Mouse (Mus musculus) kidney, postnatal 0 days (tissue): Measurements from ENCODE around the gene Mad1l1. TPM values are rescaled to one million over a fixed set of nuclear protein-coding genes. Genes with fewer than 3 reads are reported as not detected.

Experiments used
- ATAC-seq: fragments of 200-750 bp; cut with Nextera tagmentation; replicated peaks from 2 replicates; pipeline ENCODE4 v1.8.0; 2017; ENCODE audit warnings: low read depth, moderate number of reproducible peaks, moderate TSS enrichment, moderate library complexity; ENCODE audit not compliant: low FRiP score
- DNase-seq: peaks from one replicate; pipeline ENCODE4 v3.0.0-alpha.2; 2016; ENCODE audit warnings: low spot score
- H3K27ac ChIP-seq: fragments of 300-500 bp; sonication (generic); 2 replicates; pipeline ENCODE4 v1.5.1; 2014; ENCODE audit warnings: mild to moderate bottlenecking
- H3K27me3 ChIP-seq: fragments of 300-500 bp; sonication (generic); 2 replicates; pipeline ENCODE4 v1.6.1; 2014; ENCODE audit warnings: low read length, mixed read lengths; ENCODE audit not compliant: insufficient read depth
- H3K36me3 ChIP-seq: fragments of 300-500 bp; sonication (generic); 2 replicates; pipeline ENCODE4 v1.6.1; 2014; ENCODE audit warnings: low read length, mixed read lengths; ENCODE audit not compliant: insufficient read depth
- H3K4me1 ChIP-seq: fragments of 300-500 bp; sonication (generic); replicated peaks from 2 replicates; pipeline ENCODE4 v1.6.1; 2014; ENCODE audit warnings: antibody characterized with exemption, low read length, mixed read lengths; ENCODE audit not compliant: insufficient read depth
- H3K4me2 ChIP-seq: fragments of 300-500 bp; sonication (generic); 2 replicates; pipeline ENCODE4 v1.6.1; 2014; ENCODE audit warnings: mild to moderate bottlenecking, low read length, moderate library complexity, mixed read lengths
- H3K4me3 ChIP-seq: fragments of 300-500 bp; sonication (generic); replicated peaks from 2 replicates; pipeline ENCODE4 v1.5.1; 2014; ENCODE audit warnings: low read depth, low read length
- H3K9ac ChIP-seq: fragments of 300-500 bp; sonication (generic); 2 replicates; pipeline ENCODE4 v1.6.1; 2014; ENCODE audit warnings: low read depth, low read length
- H3K9me3 ChIP-seq: fragments of 300-500 bp; sonication (generic); replicated peaks from 2 replicates; pipeline ENCODE4 v1.6.1; 2016; ENCODE audit warnings: low read length, inconsistent platforms, mixed read lengths
- CTCF ChIP-seq: IDR thresholded peaks from 2 replicates; pipeline ENCODE4 v1.5.1; 2016; ENCODE audit warnings: antibody characterized with exemption, low read depth, mild to moderate bottlenecking, moderate library complexity
- WGBS: fragments of 180-500 bp; shearing (Covaris S2); extraction: QIAGEN DNeasy Blood & Tissue Kit; methylation state at CpG from one replicate; pipeline ENCODE4 v1.1.7; 2014; 5-methylcytosine and 5-hydroxymethylcytosine counted together
- polyA plus RNA-seq: library from polyadenylated mRNA; unstranded; fragments of >200 nt; fragmentation: Nextera tagmentation; extraction: Ambion mirVana; gene quantifications from 2 replicates; pipeline ENCODE4 v1.2.1, GENCODE M21; 2015

Mad1l1 gene
- polyA plus RNA-seq, 1 experiment from 2014 or later: 25.8 TPM

DNA sequence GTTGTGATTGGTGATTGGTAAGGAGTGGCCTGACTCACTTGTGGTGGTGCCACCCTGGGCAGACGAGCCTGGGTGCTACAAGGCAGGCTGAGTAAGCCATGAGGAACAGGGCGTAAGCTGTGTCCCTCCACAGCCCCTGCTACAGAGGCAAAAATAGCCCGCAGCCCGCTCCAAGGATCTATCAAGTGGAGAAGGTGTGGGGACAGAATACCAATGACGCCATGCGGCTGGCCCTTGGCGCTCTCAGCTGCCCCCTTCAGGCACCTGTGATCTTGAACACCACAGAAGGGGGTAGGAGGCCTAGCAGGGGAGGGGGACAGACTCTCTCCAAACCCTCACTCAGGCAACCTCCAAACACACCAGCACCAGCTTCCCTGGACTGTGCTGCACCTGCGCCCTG is 15.3 kb downstream of the Mad1l1 start:
- Histone ChIP-seq H3K4me3 (no peak overlapping the region), H3K4me1 (no peaks in the 10 kb centered on the region), H3K36me3 (peaks cover 61% of the 10 kb centered on the region), H3K9ac (no peak overlapping the region), H3K9me3 (no peaks in the 10 kb centered on the region), H3K27me3 (no peaks in the 10 kb centered on the region), H3K4me2 (no peak overlapping the region), H3K27ac (no peak overlapping the region)
- TF ChIP-seq CTCF: no peak
- 87% methylated on average over 8 of the region's 8 CpGs for WGBS
- ATAC-seq (no peak), DNase-seq (no peak)

DNA sequence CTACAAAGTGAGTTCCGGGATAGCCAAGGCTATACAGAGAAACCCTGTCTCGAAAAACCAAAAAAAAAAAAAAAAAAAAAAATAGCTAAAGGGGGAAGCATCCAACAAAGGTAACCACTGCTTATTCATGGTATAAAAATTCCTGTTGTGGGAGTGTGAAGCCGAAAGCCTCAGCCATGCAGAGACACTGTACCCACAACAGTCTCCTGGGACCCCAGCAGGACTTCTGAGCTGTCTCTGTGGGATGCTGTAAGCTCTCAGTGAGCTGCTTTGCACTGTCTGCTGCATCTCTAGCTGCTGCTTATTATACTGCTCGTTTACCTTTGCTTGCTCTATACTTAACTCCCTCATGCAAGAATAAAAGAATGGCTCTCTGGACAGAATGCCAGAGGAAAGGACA is 23.1 kb downstream of the Mad1l1 start:
- ATAC-seq (no peak), DNase-seq (no peak)
- Histone ChIP-seq H3K4me1 (no peaks in the 10 kb centered on the region), H3K36me3 (peaks cover 54% of the 10 kb centered on the region), H3K4me2 (no peak overlapping the region), H3K9me3 (no peaks in the 10 kb centered on the region), H3K27ac (no peak overlapping the region), H3K27me3 (no peaks in the 10 kb centered on the region), H3K9ac (no peak overlapping the region), H3K4me3 (no peak overlapping the region)
- 90% methylated on average over 4 of the region's 4 CpGs for WGBS
- TF ChIP-seq CTCF: no peak

DNA sequence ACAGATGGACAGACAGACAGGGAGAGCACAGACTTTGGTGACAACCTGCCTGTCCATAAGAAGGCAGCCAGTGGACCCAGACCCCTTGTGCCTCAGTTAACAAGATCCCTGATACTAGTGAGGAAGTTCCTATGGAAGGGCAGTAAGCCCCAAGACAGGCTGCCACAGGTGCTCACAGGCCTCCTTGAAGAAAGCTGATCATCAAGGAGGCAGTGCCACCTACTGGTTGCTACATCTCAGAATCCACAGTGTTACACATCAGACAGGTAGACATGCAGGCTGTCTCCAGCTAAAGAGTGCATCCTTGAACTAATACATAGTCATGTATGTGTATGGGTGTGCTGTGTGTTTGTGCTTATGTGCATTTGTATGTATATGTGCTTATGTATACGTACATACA is 29.2 kb downstream of the Mad1l1 start:
- peak; percentile 84 for TF ChIP-seq CTCF
- Histone ChIP-seq H3K4me3 (no peak overlapping the region), H3K4me1 (no peaks in the 10 kb centered on the region), H3K9me3 (no peaks in the 10 kb centered on the region), H3K27me3 (no peaks in the 10 kb centered on the region), H3K27ac (no peak overlapping the region), H3K9ac (no peak overlapping the region), H3K36me3 (peaks cover 16% of the 10 kb centered on the region; the same call in 1 of the 2 replicates), H3K4me2 (no peak overlapping the region)
- peak; percentile 75 for DNase-seq
- 80% methylated on average over 1 of the region's 1 CpGs for WGBS
- ATAC-seq: no peak

DNA sequence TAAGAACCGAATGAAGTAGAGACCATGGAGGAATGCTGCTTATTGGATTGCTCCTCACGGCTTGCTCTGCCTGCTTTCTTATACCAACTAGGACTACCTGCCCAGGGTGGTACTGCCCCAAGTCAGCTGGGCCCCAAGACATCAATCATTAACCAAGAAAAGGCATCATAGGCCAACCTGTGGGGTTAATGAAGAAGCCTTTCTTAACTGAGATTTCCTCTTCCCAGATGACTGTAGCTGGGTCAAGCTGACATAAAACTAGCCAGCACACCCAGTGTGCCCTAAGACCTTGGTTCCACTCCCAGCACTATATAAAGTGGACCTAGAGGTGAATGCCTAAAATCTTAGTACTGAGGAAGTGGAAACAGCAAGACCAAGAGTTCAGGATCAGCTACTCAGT is 32.2 kb downstream of the Mad1l1 start:
- WGBS: 90% methylated on average over 2 of the region's 2 CpGs
- no peak overlapping the region for H3K4me2 ChIP-seq
- no peaks in the 10 kb centered on the region for H3K27me3 ChIP-seq
- no peak overlapping the region for H3K27ac ChIP-seq
- DNase-seq (no peak), ATAC-seq (no peak)
- H3K4me1 ChIP-seq: no peaks in the 10 kb centered on the region
- H3K9ac ChIP-seq: no peak overlapping the region
- H3K36me3 ChIP-seq: peaks cover 16% of the 10 kb centered on the region; the same call in 1 of the 2 replicates
- no peaks in the 10 kb centered on the region for H3K9me3 ChIP-seq
- no peak for TF ChIP-seq CTCF
- H3K4me3 ChIP-seq: no peak overlapping the region

DNA sequence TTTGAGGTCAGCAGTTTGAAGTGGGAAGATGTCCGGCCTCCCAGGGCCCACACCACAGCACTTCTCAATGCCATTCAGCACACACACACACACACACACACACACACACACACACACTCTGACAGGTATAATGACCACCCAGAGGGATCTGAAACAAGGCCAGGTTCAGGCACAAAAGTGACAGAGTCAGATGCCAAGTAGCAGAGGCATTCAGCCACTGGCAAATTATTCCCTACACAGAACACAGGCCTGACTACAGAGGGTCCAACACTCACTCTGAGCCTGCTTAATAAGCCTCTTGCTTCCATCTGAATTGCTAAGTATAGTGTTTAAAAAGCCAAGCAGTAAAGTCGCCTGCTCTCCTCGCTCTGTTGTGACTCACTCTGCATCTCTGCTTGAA is 33.1 kb downstream of the Mad1l1 start:
- no peak overlapping the region for H3K4me3 ChIP-seq

DNA sequence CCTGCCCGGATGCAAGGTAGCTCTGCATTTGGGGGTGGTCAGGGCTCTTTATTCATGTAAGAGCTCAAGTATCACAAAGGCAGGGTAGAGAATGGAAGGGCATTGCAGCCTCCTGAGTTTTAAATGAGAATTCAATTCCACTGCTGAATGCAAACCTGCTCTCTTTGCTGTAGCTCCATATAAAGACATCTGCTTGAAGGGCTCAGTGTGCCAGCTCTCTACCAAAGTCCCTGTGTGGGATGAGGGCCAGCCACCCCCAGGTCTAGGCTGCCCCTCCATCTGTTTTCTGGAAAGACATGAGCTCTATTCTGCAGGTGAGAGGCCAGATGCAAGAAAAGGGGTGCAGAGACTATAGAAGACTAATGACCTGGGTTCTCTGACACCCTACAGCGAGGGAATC is 36.6 kb downstream of the Mad1l1 start:
- Histone ChIP-seq H3K9ac (no peak overlapping the region), H3K27me3 (no peaks in the 10 kb centered on the region), H3K27ac (no peak overlapping the region), H3K4me3 (no peak overlapping the region), H3K4me2 (no peak overlapping the region), H3K36me3 (peaks cover 15% of the 10 kb centered on the region; the same call in 1 of the 2 replicates), H3K4me1 (no peaks in the 10 kb centered on the region), H3K9me3 (no peaks in the 10 kb centered on the region)
- DNase-seq (no peak), ATAC-seq (no peak)
- no peak for TF ChIP-seq CTCF
- 83% methylated on average over 2 of the region's 2 CpGs for WGBS

More for the DNA sequence above, 33.1 kb downstream of the Mad1l1 start:
- Histone ChIP-seq H3K9me3 (no peaks in the 10 kb centered on the region), H3K9ac (no peak overlapping the region), H3K36me3 (peaks cover 15% of the 10 kb centered on the region; the same call in 1 of the 2 replicates), H3K27ac (no peak overlapping the region), H3K4me2 (no peak overlapping the region), H3K4me1 (no peaks in the 10 kb centered on the region), H3K27me3 (no peaks in the 10 kb centered on the region)
- no peak for ATAC-seq
- no peak for TF ChIP-seq CTCF
- no peak for DNase-seq
- 95% methylated on average over 3 of the region's 3 CpGs for whole genome bisulfite sequencing

DNA sequence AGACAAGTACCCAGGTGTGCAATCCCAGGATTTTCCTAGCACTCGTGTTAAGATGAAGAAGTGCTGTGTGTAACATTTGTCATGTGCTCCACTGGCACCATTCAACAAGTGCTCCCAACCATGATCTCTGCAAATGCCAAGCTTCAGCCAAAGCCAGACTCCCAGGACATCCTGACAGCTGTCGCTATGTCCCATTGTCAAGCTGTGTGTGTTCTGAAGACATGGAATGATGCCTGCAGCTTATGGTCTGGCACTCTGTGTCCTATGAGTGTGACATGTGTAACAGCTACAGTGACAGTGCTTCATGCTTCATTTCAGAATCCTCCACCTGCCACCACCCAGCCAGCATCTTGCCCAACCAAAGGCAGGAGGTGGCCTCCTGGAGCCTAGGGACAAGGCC is 37.3 kb downstream of the Mad1l1 start:
- H3K4me2 ChIP-seq: no peak overlapping the region
- TF ChIP-seq CTCF: no peak
- DNase-seq (no peak), ATAC-seq (no peak)
- H3K27me3 ChIP-seq: no peaks in the 10 kb centered on the region
- H3K4me3 ChIP-seq: no peak overlapping the region
- H3K9ac ChIP-seq: no peak overlapping the region
- H3K27ac ChIP-seq: no peak overlapping the region
- WGBS: 92% methylated on average over 2 of the region's 2 CpGs
- no peaks in the 10 kb centered on the region for H3K4me1 ChIP-seq
- peaks cover 15% of the 10 kb centered on the region; the same call in 1 of the 2 replicates for H3K36me3 ChIP-seq
- no peaks in the 10 kb centered on the region for H3K9me3 ChIP-seq
